Mouse (Mus musculus) hematopoietic stem cell, adult 5-6 weeks (primary cell): ENCODE results near the gene 1110008P14Rik. TPM values are rescaled to one million over a fixed set of nuclear protein-coding genes. Genes with fewer than 3 reads are reported as not detected.

Experiments used
- ATAC-seq, 2 experiments: fragments of 125-278 bp in 1 of 2; replicated peaks in 1 of 2; 2 replicates each; pipeline ENCODE4 v1.8.0; 2016 to 2017; ENCODE audit warnings: inconsistent platforms in 2 of 2, mild to moderate bottlenecking in 2 of 2, moderate number of reproducible peaks in 2 of 2, low read depth in 1 of 2, moderate TSS enrichment in 1 of 2; ENCODE audit not compliant: low FRiP score in 2 of 2, poor library complexity in 2 of 2, severe bottlenecking in 2 of 2, insufficient read depth in 1 of 2, low TSS enrichment in 1 of 2
- total RNA-seq: library from RNA; stranded (forward); fragments of 172-1452, 232-1000 nt; gene quantifications from 2 replicates; pipeline ENCODE4 v1.2.3, GENCODE M21; 2017

The 1110008P14Rik gene
- total RNA-seq, result 2.5 and 6.8 TPM in 2 replicates

DNA sequence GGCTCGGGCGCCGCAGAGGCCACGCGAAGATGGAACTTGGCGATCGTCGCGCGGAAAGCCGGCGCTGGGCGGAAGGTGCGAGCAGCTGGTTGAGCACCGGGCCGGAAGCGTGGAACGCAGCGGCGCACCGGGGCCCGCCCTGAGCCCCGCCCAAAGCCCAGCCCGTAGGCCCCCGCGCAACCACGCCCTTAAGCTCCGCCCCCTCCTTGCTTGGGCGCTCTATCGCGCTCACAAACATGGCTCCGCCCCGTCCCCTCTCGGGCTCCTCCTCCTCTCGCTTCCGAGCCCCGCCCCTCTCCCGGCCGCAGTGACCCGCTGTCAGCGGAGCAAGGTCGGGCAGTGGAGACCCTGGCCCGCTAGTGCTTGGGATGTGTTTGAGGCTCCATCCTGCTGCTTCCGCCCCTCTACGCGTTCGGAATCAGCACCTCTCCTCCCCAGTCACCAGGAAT lies at the start of gene 1110008P14Rik:
1110008P14Rik (minus strand) TSS at position 164 of the 449 bp plus-strand sequence.
- peak; percentile 88 to 92 for ATAC-seq

GRCm38 (mm10) chr2:32430701-32431676 lies 49.3 kb upstream of the 1110008P14Rik start:
- ATAC-seq, result no peak

- no peak for ATAC-seq
These were observed 47.6 kb upstream of the 1110008P14Rik start for GRCm38 (mm10) chr2:32429215-32429891.

DNA sequence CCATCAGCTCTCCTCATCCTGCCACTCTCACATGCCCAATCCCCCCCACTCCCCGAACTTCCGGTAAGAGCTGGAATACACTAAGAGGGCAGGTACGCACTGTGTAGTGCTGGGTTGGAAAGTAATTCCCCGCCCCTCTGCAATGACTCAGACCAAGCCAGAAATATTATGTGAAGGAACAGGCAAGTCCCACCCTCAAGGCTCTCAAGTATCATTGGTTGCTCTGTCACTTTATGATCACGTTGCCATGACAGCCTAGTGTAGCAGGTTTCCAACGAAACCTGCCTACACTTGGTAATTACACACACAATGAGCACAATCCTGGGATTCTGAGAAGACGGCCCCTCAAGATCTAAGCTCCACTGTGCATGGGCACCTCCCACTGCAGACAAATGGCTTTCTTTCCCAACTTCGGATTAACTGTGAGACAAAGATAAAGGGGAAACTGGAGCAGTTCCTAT lies 46.6 kb upstream of the 1110008P14Rik start:
- ATAC-seq, result peak; percentile 70 to 71

DNA sequence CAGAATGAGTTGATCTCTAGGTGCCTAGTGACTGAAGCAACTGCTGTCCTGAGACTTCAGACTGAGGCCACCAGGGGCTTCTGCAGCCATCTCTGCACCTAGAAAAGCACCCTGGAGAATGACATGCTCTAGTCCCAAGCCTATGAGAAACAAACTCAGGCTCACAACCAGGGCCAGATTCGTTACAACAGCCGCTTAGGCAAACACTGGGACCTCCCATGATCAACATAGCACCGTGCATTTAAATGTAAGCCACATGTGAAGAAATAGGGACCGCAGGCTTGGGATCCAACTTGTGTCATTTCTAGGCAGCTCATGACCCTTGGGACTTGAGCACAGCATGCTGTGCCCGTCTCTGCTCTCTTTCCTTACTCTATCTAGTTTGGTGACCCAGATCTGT lies 46.0 kb upstream of the 1110008P14Rik start:
- ATAC-seq, result no peak

- no peak for ATAC-seq
These were observed 44.4 kb upstream of the 1110008P14Rik start for GRCm38 (mm10) chr2:32426141-32426540.

- ATAC-seq, result no peak
These were observed 43.8 kb upstream of the 1110008P14Rik start for GRCm38 (mm10) chr2:32425568-32425967.

GRCm38 (mm10) chr2:32424796-32425195 lies 43.1 kb upstream of the 1110008P14Rik start:
- ATAC-seq, result no peak

- ATAC-seq, result peak; percentile 60 to 75; a peak in 3 of 4 replicates
These were observed 42.0 kb upstream of the 1110008P14Rik start for GRCm38 (mm10) chr2:32423481-32424331.

- ATAC-seq, result no peak
These were observed 40.1 kb upstream of the 1110008P14Rik start for GRCm38 (mm10) chr2:32421851-32422251.

GRCm38 (mm10) chr2:32420647-32421046 lies 38.9 kb upstream of the 1110008P14Rik start:
- no peak for ATAC-seq

DNA sequence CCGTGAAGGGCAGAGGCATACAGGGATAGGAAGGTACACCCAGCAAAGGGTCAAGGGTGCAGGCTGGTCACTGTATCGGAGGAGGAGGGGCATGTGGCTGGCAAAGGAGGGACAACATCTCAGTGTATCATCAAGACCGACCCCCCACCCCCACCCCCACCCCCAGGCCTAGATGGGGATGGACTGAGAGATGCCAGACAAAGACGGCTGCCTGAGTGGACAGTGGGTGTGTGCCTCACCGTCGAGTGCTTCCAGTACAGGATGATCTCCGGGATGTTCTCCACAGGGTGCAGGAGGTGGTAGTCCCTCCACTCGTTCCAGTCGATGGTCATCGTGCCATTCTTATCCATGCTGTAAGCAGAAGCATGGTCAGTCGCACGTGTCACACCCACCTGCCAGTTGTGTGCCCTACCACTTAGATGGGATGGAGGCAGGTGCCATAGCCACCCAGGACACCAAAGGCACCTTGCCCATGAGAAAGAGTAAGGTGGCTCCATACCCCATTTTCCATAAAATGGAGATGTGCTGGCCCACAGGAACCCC lies 38.4 kb upstream of the 1110008P14Rik start:
- ATAC-seq, result no peak

GRCm38 (mm10) chr2:32419359-32419758 lies 37.6 kb upstream of the 1110008P14Rik start:
- ATAC-seq, result no peak

GRCm38 (mm10) chr2:32418430-32419151 lies 36.9 kb upstream of the 1110008P14Rik start:
- ATAC-seq, result no peak

GRCm38 (mm10) chr2:32417486-32417885 lies 35.7 kb upstream of the 1110008P14Rik start:
- no peak for ATAC-seq

DNA sequence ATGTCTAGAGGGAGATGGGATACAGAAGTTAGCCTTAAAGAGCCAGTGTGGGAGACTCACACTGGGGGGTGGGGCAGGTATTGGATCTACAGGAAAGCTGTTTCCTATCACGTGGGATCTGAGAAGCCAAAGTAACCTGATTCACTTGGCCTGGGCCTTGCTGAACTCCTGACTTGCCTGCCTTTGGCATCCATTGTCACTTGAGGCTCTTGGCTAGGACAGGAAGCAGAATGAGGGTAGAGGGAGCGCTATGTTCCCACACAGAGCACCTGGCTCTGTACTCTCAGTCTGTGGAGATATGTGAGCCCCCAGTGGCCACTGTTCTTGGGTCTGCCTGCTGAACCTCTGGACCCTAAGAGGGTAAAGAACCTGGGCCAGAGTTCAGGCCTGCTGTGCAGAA lies 34.8 kb upstream of the 1110008P14Rik start:
- no peak for ATAC-seq
